Mouse (Mus musculus): ENCODE results near the gene Krtap12-1. TPM values are rescaled to one million over a fixed set of nuclear protein-coding genes. Genes with fewer than 3 reads are reported as not detected.
"Not testable (repeated sequence)": the region's sequence is repeated elsewhere in the genome, so short reads cannot be mapped to it uniquely, and the experiment has no call there.

Gene Krtap12-1
- polyA plus RNA-seq, 1 experiment from 2014 or later: not detected

DNA sequence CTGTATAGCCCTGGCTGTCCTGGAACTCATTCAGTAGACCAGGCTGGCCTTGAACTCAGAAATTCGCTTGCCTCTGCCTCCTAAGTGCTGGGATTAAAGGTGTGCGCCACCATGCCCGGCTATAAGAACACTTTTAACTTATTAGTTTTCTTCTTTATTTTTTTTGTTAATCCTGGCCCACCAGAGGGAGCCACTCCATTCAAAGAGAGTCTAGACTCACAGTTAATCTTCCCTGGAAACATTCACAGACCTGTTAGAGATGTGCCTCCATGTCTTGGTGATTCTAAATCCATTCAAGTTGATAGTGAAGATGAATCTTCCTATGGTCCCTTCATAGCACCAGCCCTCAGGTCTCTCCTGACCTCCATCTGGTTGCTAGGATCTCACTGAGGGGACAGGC lies 10.6 kb upstream of the Krtap12-1 start:
- no peaks in the 10 kb centered on the region for H3K36me3 ChIP-seq
- peaks cover 8% of the 10 kb centered on the region for H3K9me3 ChIP-seq
- H3K4me3 ChIP-seq: no peak overlapping the region
- 79% methylated on average over 3 of the region's 3 CpGs for whole genome bisulfite sequencing
- no peak overlapping the region for H3K27ac ChIP-seq
- no peaks in the 10 kb centered on the region for H3K4me1 ChIP-seq
- no peak for ATAC-seq (ENCODE audit: insufficient number of reproducible peaks, insufficient read depth, low FRiP score, low TSS enrichment)
- H3K9ac ChIP-seq: no peak overlapping the region
- H3K4me2 ChIP-seq (replicated peaks): no peak overlapping the region
- no peaks in the 10 kb centered on the region for H3K27me3 ChIP-seq

DNA sequence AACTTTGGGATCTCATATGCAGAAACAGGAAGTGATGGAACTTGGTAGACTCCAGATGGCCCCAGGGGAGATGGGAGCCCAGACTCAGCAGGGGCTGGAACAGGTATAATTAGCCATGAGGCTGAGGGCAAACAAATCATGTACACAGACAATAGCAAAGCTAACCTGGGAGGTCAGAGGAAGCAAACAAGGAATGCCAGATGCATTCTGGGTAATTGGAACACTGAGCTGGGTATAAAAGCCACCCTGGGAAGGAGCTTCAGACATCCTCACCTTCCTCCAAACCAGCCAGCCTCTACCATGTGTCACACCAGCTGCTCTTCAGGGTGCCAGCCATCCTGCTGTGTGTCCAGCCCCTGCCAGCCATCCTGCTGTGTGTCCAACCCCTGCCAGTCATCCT lies 9.2 kb upstream of the Krtap12-1 start, which contains the start of gene Gm10024:
Gm10024 (plus strand) TSS at position 301 of the 400 bp plus-strand sequence.
- H3K9ac ChIP-seq; H3K27me3 ChIP-seq; H3K36me3 ChIP-seq; H3K27ac ChIP-seq; H3K9me3 ChIP-seq; ATAC-seq (ENCODE audit: insufficient number of reproducible peaks, insufficient read depth, low FRiP score, low TSS enrichment); H3K4me3 ChIP-seq; H3K4me1 ChIP-seq; H3K4me2 ChIP-seq (replicated peaks): not testable (repeated sequence)

DNA sequence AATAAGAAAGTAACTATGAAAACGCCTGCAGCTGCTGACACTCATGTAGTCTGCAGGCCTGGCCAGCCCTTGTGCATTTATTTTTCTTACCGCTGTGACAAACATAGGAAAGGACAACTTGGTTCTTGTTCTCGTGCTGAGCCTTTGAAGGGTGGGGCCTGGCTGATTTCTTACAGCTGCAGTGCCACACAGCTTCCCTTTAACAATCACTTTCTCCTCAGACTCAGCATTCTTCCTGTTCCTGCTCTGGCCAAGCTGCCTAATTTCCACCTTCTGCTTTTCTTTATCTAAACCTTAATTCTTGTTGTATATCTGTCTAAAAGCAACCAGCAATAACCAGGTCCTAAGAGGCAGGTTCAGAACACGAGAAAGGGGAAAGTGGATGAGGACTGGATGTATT lies 6.7 kb upstream of the Krtap12-1 start:
- H3K9ac ChIP-seq: no peak overlapping the region
- ATAC-seq (ENCODE audit: insufficient number of reproducible peaks, insufficient read depth, low FRiP score, low TSS enrichment): no peak
- no peaks in the 10 kb centered on the region for H3K27me3 ChIP-seq
- H3K4me2 ChIP-seq (replicated peaks): no peak overlapping the region
- no peak overlapping the region for H3K4me3 ChIP-seq
- no peaks in the 10 kb centered on the region for H3K9me3 ChIP-seq
- H3K27ac ChIP-seq: no peak overlapping the region
- 54% methylated on average over 4 of the region's 4 CpGs for WGBS
- no peaks in the 10 kb centered on the region for H3K36me3 ChIP-seq
- H3K4me1 ChIP-seq: no peaks in the 10 kb centered on the region

DNA sequence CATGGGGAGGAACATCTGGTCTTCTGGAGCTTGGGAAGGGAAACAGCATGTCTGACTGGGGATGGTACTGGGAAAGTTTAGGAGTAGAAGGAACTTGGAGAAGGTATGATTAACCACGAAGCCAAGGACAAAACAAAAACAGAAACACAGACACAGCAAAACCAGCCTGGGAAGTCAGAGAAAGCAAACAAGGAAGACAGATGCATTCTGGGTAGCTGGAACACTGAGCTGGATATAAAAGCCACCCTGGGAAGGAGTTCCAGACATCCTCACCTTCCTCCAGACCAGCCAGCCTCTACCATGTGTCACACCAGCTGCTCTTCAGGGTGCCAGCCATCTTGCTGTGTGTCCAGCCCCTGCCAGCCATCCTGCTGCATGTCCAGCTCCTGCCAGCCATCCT lies 4.9 kb upstream of the Krtap12-1 start, which contains the start of gene Gm10142:
Gm10142 (plus strand) TSS at position 301 of the 400 bp plus-strand sequence.
- H3K4me2 ChIP-seq (replicated peaks): no peak within 1 kb of the TSS
- H3K27ac ChIP-seq: no peak within 1 kb of the TSS
- H3K9ac ChIP-seq: no peak within 1 kb of the TSS
- H3K4me3 ChIP-seq: no peak within 1 kb of the TSS
- no peaks in the 10 kb centered on the region; the same call in 1 of the 2 replicates for H3K9me3 ChIP-seq
- H3K27me3 ChIP-seq: no peaks in the 10 kb centered on the region
- H3K36me3 ChIP-seq: no peaks in the 10 kb centered on the region
- ATAC-seq (ENCODE audit: insufficient number of reproducible peaks, insufficient read depth, low FRiP score, low TSS enrichment): no peak
- H3K4me1 ChIP-seq: no peaks in the 10 kb centered on the region
- 63% methylated on average over 1 of the region's 1 CpGs for WGBS

DNA sequence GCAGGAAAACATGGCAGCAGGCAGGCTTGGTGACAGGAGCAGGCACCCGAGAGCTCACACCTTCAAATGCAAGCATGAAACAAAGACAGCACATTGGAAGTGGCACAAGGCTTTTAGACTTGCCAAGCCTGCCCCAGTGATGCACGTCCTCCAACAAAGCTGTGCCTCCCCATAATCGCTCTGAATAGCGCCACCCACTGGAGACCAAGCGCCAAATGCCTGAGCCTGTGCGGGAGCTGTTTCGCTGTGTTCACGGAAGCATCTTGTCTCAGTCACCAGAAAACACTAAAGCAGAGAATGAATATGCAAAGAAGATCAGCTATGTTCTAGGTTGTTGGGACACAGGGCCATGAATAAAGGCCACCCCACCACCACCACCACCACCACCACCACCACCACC lies 4.5 kb downstream of the Krtap12-1 start:
- Histone ChIP-seq H3K9me3 (no peaks in the 10 kb centered on the region; the same call in 1 of the 2 replicates), H3K9ac (no peak overlapping the region), H3K4me2 (replicated peaks) (no peak overlapping the region), H3K27me3 (no peaks in the 10 kb centered on the region), H3K4me1 (no peaks in the 10 kb centered on the region), H3K27ac (no peak overlapping the region), H3K36me3 (no peaks in the 10 kb centered on the region), H3K4me3 (no peak overlapping the region)
- WGBS: 68% methylated on average over 8 of the region's 8 CpGs
- no peak for ATAC-seq (ENCODE audit: insufficient number of reproducible peaks, insufficient read depth, low FRiP score, low TSS enrichment)

DNA sequence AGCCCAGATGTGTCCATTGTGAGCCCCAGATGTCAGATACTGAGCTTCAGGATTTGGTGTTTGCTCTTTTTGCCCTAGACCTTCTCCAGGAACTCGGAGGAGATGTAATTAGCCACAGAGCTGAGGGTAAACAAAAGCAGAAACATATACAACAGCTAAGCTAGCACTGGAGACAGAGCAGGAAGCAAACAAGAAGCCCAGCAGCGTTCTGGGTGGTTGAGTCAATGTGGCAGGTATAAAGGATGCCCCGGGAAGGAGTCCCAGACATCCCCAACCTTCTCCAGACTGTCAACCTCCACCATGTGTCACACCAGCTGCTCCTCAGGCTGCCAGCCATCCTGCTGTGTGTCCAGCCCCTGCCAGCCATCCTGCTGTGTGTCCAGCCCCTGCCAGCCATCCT lies 5.8 kb downstream of the Krtap12-1 start, which contains the start of gene Gm10100:
Gm10100 (plus strand) TSS at position 301 of the 400 bp plus-strand sequence.
- Histone ChIP-seq H3K4me2 (replicated peaks) (no peak within 1 kb of the TSS), H3K27me3 (no peaks in the 10 kb centered on the region), H3K9ac (no peak within 1 kb of the TSS), H3K27ac (no peak within 1 kb of the TSS), H3K9me3 (no peaks in the 10 kb centered on the region), H3K4me3 (no peak within 1 kb of the TSS), H3K4me1 (no peaks in the 10 kb centered on the region), H3K36me3 (no peaks in the 10 kb centered on the region)
- 39% methylated on average over 3 of the region's 3 CpGs for WGBS
- no peak for ATAC-seq (ENCODE audit: insufficient number of reproducible peaks, insufficient read depth, low FRiP score, low TSS enrichment)

DNA sequence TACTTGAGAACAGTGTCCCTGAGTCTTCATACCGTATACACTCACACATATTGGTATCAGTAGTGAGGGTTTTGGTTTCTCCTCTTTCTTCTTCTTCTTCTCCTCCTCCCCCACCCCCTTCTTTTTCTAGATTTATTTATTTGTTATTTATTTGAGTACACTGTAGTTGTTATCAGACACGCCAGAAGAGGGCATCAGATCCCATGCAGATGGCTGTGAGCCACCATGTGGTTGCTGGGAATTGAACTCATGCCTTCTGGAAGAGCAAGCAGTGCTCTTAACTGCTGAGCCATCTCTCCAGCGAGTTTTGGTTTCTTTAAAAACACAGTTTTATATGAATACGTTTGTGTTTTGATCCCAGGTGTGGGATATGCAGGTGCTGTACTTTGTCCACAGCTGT lies 7.9 kb downstream of the Krtap12-1 start:
- ATAC-seq (ENCODE audit: insufficient number of reproducible peaks, insufficient read depth, low FRiP score, low TSS enrichment): no peak
- 61% methylated on average over 4 of the region's 4 CpGs for WGBS
- H3K4me3 ChIP-seq: no peak overlapping the region
- H3K9me3 ChIP-seq: no peaks in the 10 kb centered on the region
- H3K27me3 ChIP-seq: no peaks in the 10 kb centered on the region
- H3K27ac ChIP-seq: no peak overlapping the region
- no peak overlapping the region for H3K4me2 ChIP-seq (replicated peaks)
- no peaks in the 10 kb centered on the region for H3K4me1 ChIP-seq
- H3K9ac ChIP-seq: no peak overlapping the region
- no peaks in the 10 kb centered on the region for H3K36me3 ChIP-seq

DNA sequence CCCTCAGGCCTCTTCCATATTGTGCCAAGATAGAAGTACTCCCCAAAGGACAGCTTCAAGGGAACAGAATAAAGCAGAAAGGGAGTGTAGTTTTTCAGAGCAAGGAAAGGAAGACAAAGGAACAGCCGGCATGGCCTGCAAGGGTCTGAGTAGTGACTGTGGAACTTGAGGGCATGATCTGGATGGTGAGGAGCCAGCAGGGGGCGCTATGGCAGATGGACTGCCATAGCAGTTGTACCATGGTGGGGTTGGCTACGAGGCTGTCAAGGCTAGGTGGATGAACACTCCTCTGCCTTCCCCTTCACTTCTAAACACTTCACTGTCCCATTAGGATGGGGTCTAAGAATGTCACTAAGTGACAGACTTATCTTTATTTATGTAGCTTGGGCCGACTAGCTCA lies 8.8 kb downstream of the Krtap12-1 start:
- Histone ChIP-seq H3K4me2 (replicated peaks) (no peak overlapping the region), H3K4me1 (no peaks in the 10 kb centered on the region), H3K9me3 (no peaks in the 10 kb centered on the region), H3K9ac (no peak overlapping the region), H3K36me3 (no peaks in the 10 kb centered on the region), H3K27me3 (no peaks in the 10 kb centered on the region), H3K4me3 (no peak overlapping the region), H3K27ac (no peak overlapping the region)
- 53% methylated on average over 4 of the region's 4 CpGs for WGBS
- no peak for ATAC-seq (ENCODE audit: insufficient number of reproducible peaks, insufficient read depth, low FRiP score, low TSS enrichment)

DNA sequence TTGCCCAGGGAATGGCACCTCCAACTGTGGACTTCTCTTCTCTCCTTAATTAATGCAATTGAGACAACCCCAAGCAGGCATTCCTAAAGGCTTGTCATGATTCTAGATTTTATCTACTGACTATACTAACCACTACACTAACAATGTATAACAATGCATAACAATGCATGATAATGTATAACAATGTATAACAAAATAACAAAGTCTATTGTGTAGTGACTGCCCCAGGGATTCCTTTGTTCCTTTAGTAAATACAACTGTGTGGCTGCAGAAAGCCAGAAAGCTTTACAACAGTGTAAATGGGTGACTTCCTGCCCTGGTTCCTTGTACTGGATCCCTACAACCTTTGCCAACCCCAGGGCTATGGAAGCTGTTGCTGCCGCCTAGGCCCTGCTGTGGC lies 15.5 kb downstream of the Krtap12-1 start:
- Histone ChIP-seq H3K9me3 (0 out of 2 replicates have a peak, but pooled peaks cover 8% of the 10 kb centered on the region), H3K36me3 (no peaks in the 10 kb centered on the region), H3K9ac (no peak overlapping the region), H3K27me3 (no peaks in the 10 kb centered on the region), H3K4me2 (replicated peaks) (no peak overlapping the region), H3K4me3 (no peak overlapping the region), H3K4me1 (no peaks in the 10 kb centered on the region), H3K27ac (no peak overlapping the region)
- ATAC-seq (ENCODE audit: insufficient number of reproducible peaks, insufficient read depth, low FRiP score, low TSS enrichment): no peak
- 84% methylated on average over 1 of the region's 1 CpGs for WGBS

DNA sequence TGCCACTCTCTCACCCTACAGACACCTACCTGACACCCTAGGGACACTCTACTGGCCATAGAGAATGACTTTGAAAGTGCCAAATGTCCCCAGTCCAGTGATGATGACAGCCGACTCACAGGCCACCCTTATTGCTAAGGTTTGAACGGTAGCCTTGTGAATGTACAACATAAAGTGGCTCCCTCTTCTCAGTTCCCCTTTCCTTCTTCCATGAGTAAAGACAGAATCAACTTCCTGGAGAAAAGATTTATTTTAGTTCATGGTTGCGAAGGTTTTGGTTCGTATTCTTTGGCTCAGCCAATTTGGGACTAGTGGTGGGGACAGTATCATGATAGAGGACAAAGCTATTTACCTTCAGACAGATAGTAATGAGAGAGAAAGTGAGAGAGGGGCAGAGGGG lies 18.5 kb downstream of the Krtap12-1 start:
- Histone ChIP-seq H3K9me3 (0 out of 2 replicates have a peak, but pooled peaks cover 8% of the 10 kb centered on the region), H3K9ac (no peak overlapping the region), H3K27me3 (no peaks in the 10 kb centered on the region), H3K4me1 (peaks cover 3% of the 10 kb centered on the region; the same call in 1 of the 2 replicates), H3K4me3 (no peak overlapping the region), H3K4me2 (replicated peaks) (no peak overlapping the region), H3K36me3 (no peaks in the 10 kb centered on the region), H3K27ac (no peak overlapping the region)
- ATAC-seq (ENCODE audit: insufficient number of reproducible peaks, insufficient read depth, low FRiP score, low TSS enrichment): no peak
- 88% methylated on average over 4 of the region's 4 CpGs for WGBS

DNA sequence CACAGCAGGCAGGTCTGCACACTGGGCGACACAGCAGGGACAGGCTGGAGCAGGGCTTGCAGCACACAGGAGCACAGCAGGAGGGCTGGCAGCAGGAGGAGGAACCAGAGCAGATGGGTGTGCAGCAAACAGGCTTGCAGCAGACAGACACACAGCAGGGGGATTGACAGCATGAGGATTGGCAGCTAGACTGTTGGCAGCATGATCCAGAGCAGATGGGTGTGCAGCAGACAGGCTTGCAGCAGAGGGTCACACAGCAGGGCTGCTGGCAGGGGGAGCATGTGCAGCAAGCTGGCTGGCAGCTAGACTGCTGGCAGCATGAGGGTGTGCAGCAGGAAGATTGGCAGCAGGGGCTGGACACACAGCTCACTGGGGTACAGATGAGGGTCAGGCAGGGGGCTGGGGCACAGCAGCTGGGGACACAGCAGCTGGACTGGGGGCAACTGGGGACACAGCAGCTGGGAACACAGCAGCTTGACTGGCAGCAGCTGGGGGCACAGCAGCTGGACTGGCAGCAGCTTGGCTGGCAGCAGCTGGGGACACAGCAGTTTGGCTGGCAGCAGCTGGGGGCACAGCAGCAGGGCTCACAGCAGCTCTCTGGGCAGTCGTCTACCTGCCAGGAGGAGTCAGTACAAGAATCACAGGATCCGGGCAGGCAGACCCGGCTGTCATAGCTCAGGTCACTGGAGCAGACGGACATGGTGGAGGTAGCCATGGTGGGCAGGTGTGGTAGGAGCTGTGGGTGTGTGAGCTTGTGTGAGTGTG lies 21.7 kb downstream of the Krtap12-1 start, which contains the start of gene Gm18596:
Gm18596 (minus strand) TSS at position 715 of the 765 bp plus-strand sequence.
- H3K27ac ChIP-seq; H3K36me3 ChIP-seq; H3K4me2 ChIP-seq (replicated peaks); H3K27me3 ChIP-seq; H3K4me3 ChIP-seq; H3K4me1 ChIP-seq; H3K9me3 ChIP-seq; ATAC-seq (ENCODE audit: insufficient number of reproducible peaks, insufficient read depth, low FRiP score, low TSS enrichment); H3K9ac ChIP-seq: not testable (repeated sequence)
- WGBS: 46% methylated on average over 5 of the region's 5 CpGs

DNA sequence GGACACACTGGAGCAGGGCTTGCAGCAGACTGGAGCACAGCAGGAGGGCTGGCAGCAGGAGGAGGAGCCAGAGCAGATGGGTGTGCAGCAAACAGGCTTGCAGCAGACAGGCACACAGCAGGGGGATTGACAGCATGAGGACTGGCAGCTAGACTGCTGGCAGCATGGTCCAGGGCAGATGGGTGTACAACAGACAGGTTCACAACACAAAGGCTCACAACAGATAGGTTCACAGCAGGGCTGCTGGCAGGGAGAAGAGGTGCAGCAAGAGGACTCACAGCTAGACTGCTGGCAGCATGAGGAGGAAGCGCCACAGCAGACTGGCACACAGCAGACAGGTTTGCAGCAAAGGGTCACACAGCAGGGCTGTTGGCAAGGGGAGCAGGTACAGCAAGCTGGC lies 30.3 kb downstream of the Krtap12-1 start:
- H3K4me2 ChIP-seq (replicated peaks); H3K9me3 ChIP-seq; H3K27ac ChIP-seq; H3K27me3 ChIP-seq; H3K36me3 ChIP-seq; H3K9ac ChIP-seq; H3K4me3 ChIP-seq; ATAC-seq (ENCODE audit: insufficient number of reproducible peaks, insufficient read depth, low FRiP score, low TSS enrichment); H3K4me1 ChIP-seq: not testable (repeated sequence)
- 68% methylated on average over 1 of the region's 1 CpGs for WGBS
